Mouse (Mus musculus) lung, postnatal 0 days (tissue): Measurements from ENCODE around the gene 1110017D15Rik. TPM values are rescaled to one million over a fixed set of nuclear protein-coding genes. Genes with fewer than 3 reads are reported as not detected.
"Not testable (repeated sequence)": the region's sequence is repeated elsewhere in the genome, so short reads cannot be mapped to it uniquely, and the experiment has no call there.

Source experiments
- ATAC-seq: fragments of 200-750 bp; cut with Nextera tagmentation; 2 replicates; pipeline ENCODE4 v1.8.0; 2017; ENCODE audit warnings: moderate library complexity
- DNase-seq: peaks from one replicate; pipeline ENCODE4 v3.0.0-alpha.2; 2016; ENCODE audit warnings: low spot score
- H3K27ac ChIP-seq: fragments of 300-500 bp; sonication (generic); 2 replicates; pipeline ENCODE4 v1.5.1; 2014; ENCODE audit warnings: antibody characterized with exemption, mild to moderate bottlenecking, low read length, mixed read lengths
- H3K27me3 ChIP-seq: fragments of 300-500 bp; sonication (generic); replicated peaks from 2 replicates; pipeline ENCODE4 v1.6.1; 2014; ENCODE audit warnings: low read length, mixed read lengths; ENCODE audit not compliant: insufficient read depth
- H3K36me3 ChIP-seq: fragments of 300-500 bp; sonication (generic); 2 replicates; pipeline ENCODE4 v1.6.1; 2014; ENCODE audit warnings: low read length, mixed read lengths; ENCODE audit not compliant: insufficient read depth
- H3K4me1 ChIP-seq: fragments of 300-500 bp; sonication (generic); 2 replicates; pipeline ENCODE4 v1.6.1; 2014; ENCODE audit warnings: antibody characterized with exemption, low read depth, low read length, mixed read lengths; ENCODE audit not compliant: insufficient read depth
- H3K4me2 ChIP-seq: fragments of 300-500 bp; sonication (generic); replicated peaks from 2 replicates; pipeline ENCODE4 v1.6.1; 2014; ENCODE audit warnings: low read depth, mild to moderate bottlenecking, low read length, moderate library complexity, mixed read lengths
- H3K4me3 ChIP-seq: fragments of 300-500 bp; sonication (generic); 2 replicates; pipeline ENCODE4 v1.5.1; 2014; ENCODE audit warnings: low read depth, low read length
- H3K9ac ChIP-seq: fragments of 300-500 bp; sonication (generic); replicated peaks from 2 replicates; pipeline ENCODE4 v1.6.1; 2014; ENCODE audit warnings: low read depth, mild to moderate bottlenecking
- H3K9me3 ChIP-seq: fragments of 300-500 bp; sonication (generic); 2 replicates; pipeline ENCODE4 v1.6.1; 2016; ENCODE audit warnings: low read length, mixed read lengths
- CTCF ChIP-seq: IDR thresholded peaks from 2 replicates; pipeline ENCODE4 v1.5.1; 2016; ENCODE audit warnings: antibody characterized with exemption, mild to moderate bottlenecking
- EP300 ChIP-seq: IDR thresholded peaks from 2 replicates; pipeline ENCODE4 v1.6.1; 2016; ENCODE audit warnings: antibody characterized with exemption, mild to moderate bottlenecking, control low read depth
- WGBS: fragments of 180-500 bp; shearing (Covaris S2); extraction: QIAGEN DNeasy Blood & Tissue Kit; methylation state at CpG from one replicate; pipeline ENCODE4 v1.1.7; 2014; 5-methylcytosine and 5-hydroxymethylcytosine counted together
- polyA plus RNA-seq: library from polyadenylated mRNA; unstranded; fragments of >200 nt; fragmentation: Nextera tagmentation; extraction: Ambion mirVana; gene quantifications from 2 replicates; pipeline ENCODE4 v1.2.1, GENCODE M21; 2015

1110017D15Rik gene
- polyA plus RNA-seq, 1 experiment from 2014 or later, result 37.3 TPM

DNA sequence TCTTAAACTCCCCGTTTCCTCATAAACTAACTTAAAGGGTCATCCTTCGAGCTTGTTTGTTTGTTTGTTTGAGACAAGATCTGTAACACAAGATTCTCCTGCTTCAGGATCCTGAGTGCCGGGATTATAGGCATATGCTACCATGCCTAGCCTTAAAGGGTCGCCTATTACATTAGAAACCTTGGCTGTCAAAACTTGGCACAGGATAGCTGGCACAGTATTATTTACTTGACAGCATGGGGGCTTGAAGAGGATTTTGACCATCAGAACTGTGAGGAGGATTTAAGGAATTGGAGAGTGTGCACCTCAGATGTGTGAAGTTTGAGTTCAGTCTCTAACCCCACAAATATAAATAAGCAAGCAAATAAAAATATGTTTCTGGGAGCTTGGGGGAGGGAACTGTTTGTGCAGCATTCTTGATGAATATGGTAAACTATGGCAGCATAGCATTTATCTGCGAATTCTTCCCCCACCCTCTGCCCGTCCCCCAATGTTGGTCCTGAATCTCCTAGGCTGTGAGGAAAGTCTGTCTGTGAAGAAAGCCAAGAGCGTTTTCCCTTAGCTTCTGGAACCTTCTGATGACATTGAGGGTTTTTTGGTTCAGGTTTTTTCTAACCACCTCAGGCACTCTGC is 47.0 kb downstream of the 1110017D15Rik start:
- no peaks in the 10 kb centered on the region for H3K36me3 ChIP-seq
- no peaks in the 10 kb centered on the region for H3K9me3 ChIP-seq
- peak; percentile 21 for DNase-seq
- H3K9ac ChIP-seq, result no peak overlapping the region
- H3K4me3 ChIP-seq, result no peak overlapping the region
- H3K4me1 ChIP-seq, result no peaks in the 10 kb centered on the region
- TF ChIP-seq CTCF, result no peak
- no peak for TF ChIP-seq EP300
- H3K27me3 ChIP-seq, result no peaks in the 10 kb centered on the region
- ATAC-seq, result no peak
- 57% methylated on average over 7 of the region's 7 CpGs for WGBS
- H3K27ac ChIP-seq, result no peak overlapping the region
- no peak overlapping the region for H3K4me2 ChIP-seq

- H3K4me2 ChIP-seq, result no peak overlapping the region
- no peak for TF ChIP-seq EP300
- no peak for TF ChIP-seq CTCF
- H3K4me1 ChIP-seq, result no peaks in the 10 kb centered on the region
- no peaks in the 10 kb centered on the region for H3K27me3 ChIP-seq
- no peak overlapping the region for H3K4me3 ChIP-seq
- H3K9me3 ChIP-seq, result no peaks in the 10 kb centered on the region
- no peak overlapping the region for H3K9ac ChIP-seq
- ATAC-seq (no peak), DNase-seq (no peak)
- H3K27ac ChIP-seq, result no peak overlapping the region
- 76% methylated on average over 10 of the region's 10 CpGs for WGBS
- no peaks in the 10 kb centered on the region for H3K36me3 ChIP-seq
Observed at GRCm38 (mm10) chr4:41469199-41469598, 47.9 kb downstream of the 1110017D15Rik start.

GRCm38 (mm10) chr4:41468396-41469080 is 48.6 kb downstream of the 1110017D15Rik start:
- peak; percentile 42; the same call in 1 of the 2 replicates for TF ChIP-seq EP300
- peak; percentile 82 for TF ChIP-seq CTCF
- WGBS, result 52% methylated on average over 17 of the region's 17 CpGs
- Histone ChIP-seq H3K36me3 (no peaks in the 10 kb centered on the region), H3K27ac (no peak overlapping the region), H3K4me2 (no peak overlapping the region), H3K9ac (no peak overlapping the region), H3K9me3 (no peaks in the 10 kb centered on the region), H3K4me3 (no peak overlapping the region), H3K27me3 (no peaks in the 10 kb centered on the region), H3K4me1 (no peaks in the 10 kb centered on the region)
- DNase-seq (peak; percentile 81), ATAC-seq (no peak)

- DNase-seq, result peak; percentile 21
Observed at GRCm38 (mm10) chr4:41465287-41465665, 51.9 kb downstream of the 1110017D15Rik start.

GRCm38 (mm10) chr4:41464345-41465286 is 52.5 kb downstream of the 1110017D15Rik start, which contains the start of the genes Kif24 and Nudt2:
Kif24 (minus strand) TSS chr4:41464887.
Nudt2 (plus strand) TSS chr4:41465151.
- Histone ChIP-seq H3K27me3 (no peaks in the 10 kb centered on the region), H3K9me3 (no peaks in the 10 kb centered on the region), H3K36me3 (no peaks in the 10 kb centered on the region), H3K9ac (peak within 1 kb of the TSS; percentile 56), H3K4me1 (no peaks in the 10 kb centered on the region), H3K4me2 (peak within 1 kb of the TSS; percentile 84), H3K27ac (peak within 1 kb of the TSS; percentile 62), H3K4me3 (peak within 1 kb of the TSS; percentile 73)
- DNase-seq (peak; percentile 100), ATAC-seq (peak; percentile 99)
- TF ChIP-seq CTCF (no peak), EP300 (peak; percentile 84)
- under 1% methylated on average over 70 of the region's 70 CpGs for WGBS

More at GRCm38 (mm10) chr4:41465287-41465665, 51.9 kb downstream of the 1110017D15Rik start:
- Histone ChIP-seq H3K4me2 (peak overlapping the region; percentile 65), H3K4me3 (peak overlapping the region; percentile 73), H3K36me3 (no peaks in the 10 kb centered on the region), H3K9ac (peak overlapping the region; percentile 54), H3K27ac (no peak overlapping the region), H3K4me1 (no peaks in the 10 kb centered on the region), H3K27me3 (no peaks in the 10 kb centered on the region), H3K9me3 (no peaks in the 10 kb centered on the region)
- no peak for TF ChIP-seq EP300
- TF ChIP-seq CTCF, result peak; percentile 20; the same call in 1 of the 2 replicates
- WGBS, result 2% methylated on average over 17 of the region's 17 CpGs
- ATAC-seq, result no peak

DNA sequence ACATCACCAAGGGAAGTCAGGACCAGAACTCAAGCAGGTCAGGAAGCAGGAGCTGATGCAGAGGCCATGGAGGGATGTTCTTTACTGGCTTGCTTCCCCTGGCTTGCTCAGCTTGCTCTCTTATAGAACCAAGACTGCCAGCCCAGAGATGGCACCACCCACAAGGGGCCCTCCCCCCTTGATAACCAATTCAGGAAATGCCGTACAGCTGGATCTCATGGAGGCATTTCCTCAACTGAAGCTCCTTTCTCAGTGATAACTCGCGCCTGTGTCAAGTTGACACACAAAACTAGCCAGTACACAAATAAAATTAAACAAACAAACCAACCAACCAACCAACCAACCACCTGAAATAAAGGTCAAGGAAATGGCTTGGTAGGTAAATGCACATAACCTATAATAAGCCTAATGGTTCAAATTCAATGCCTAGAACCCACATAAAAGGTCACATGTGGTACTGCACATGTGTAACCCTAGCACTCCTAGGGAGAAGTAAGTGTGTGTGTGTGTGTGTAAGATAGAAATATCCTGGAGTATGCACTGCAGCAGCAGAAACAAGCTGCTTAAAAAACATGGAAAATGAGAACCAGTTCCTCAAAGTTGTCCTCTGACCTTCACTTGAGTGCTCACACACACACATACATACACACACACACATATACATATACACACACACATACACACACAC is 53.9 kb downstream of the 1110017D15Rik start:
- not testable (repeated sequence) for H3K9me3 ChIP-seq, ATAC-seq, H3K27me3 ChIP-seq, H3K36me3 ChIP-seq, H3K4me3 ChIP-seq, H3K9ac ChIP-seq, H3K27ac ChIP-seq, DNase-seq, H3K4me1 ChIP-seq, H3K4me2 ChIP-seq
- 57% methylated on average over 3 of the region's 3 CpGs for WGBS
